Mouse (Mus musculus) T-helper 1 cell (primary cell): ENCODE data around the gene Gps2.

Experiments
- in situ Hi-C: fragments of 300-600 bp; cut with MboI, MseI; formaldehyde crosslinking; loops from one replicate; pipeline ENCODE4 v1.15.1; 2025; ENCODE audit warnings: high pct_unique_total_duplicates

Gene Gps2

GRCm38 (mm10) chr11:69884663-69885062, 29.0 kb upstream of the Gps2 start:
- in situ Hi-C loops = no loop called here

GRCm38 (mm10) chr11:69886907-69887635, 26.6 kb upstream of the Gps2 start:
- in situ Hi-C loops = no loop called here

- in situ Hi-C loops = no loop called here
These were observed 22.2 kb upstream of the Gps2 start for GRCm38 (mm10) chr11:69891482-69891881.

GRCm38 (mm10) chr11:69894671-69895070, 19.0 kb upstream of the Gps2 start:
- in situ Hi-C loops = no loop called here

GRCm38 (mm10) chr11:69895291-69895690, 18.4 kb upstream of the Gps2 start, which contains the start of gene Acap1:
TSS of gene Acap1 (minus strand) at chr11:69895539.
- in situ Hi-C loops = no loop called here

GRCm38 (mm10) chr11:69899870-69900269, 13.8 kb upstream of the Gps2 start:
- in situ Hi-C loops = no loop called here

- in situ Hi-C loops = no loop called here
These were observed 12.9 kb upstream of the Gps2 start, which contains the start of the genes 2810408A11Rik and Neurl4 for GRCm38 (mm10) chr11:69900471-69901405. TSS of gene 2810408A11Rik (minus strand) at chr11:69900987. TSS of gene Neurl4 (plus strand) at chr11:69901072.

- in situ Hi-C loops = no loop called here
These were observed 12.3 kb upstream of the Gps2 start for GRCm38 (mm10) chr11:69901406-69901846.

GRCm38 (mm10) chr11:69901993-69902392, 11.7 kb upstream of the Gps2 start:
- in situ Hi-C loops = no loop called here

- in situ Hi-C loops = no loop called here
These were observed 10.7 kb upstream of the Gps2 start for GRCm38 (mm10) chr11:69902972-69903371.

- in situ Hi-C loops = no loop called here
These were observed 9.4 kb upstream of the Gps2 start for GRCm38 (mm10) chr11:69904311-69904710.

- in situ Hi-C loops = no loop called here
These were observed 5.0 kb upstream of the Gps2 start for GRCm38 (mm10) chr11:69908645-69909044.

GRCm38 (mm10) chr11:69909174-69909573, 4.5 kb upstream of the Gps2 start:
- in situ Hi-C loops = no loop called here

- in situ Hi-C loops = no loop called here
These were observed 3.5 kb upstream of the Gps2 start for GRCm38 (mm10) chr11:69910177-69910576.

- in situ Hi-C loops = no loop called here
These were observed 2.7 kb upstream of the Gps2 start for GRCm38 (mm10) chr11:69910781-69911560.

- in situ Hi-C loops = no loop called here
These were observed 2.0 kb upstream of the Gps2 start for GRCm38 (mm10) chr11:69911701-69912100.

- in situ Hi-C loops = no loop called here
These were observed 765 bp upstream of the Gps2 start for GRCm38 (mm10) chr11:69912716-69913530.

GRCm38 (mm10) chr11:69914372-69914764, 680 bp downstream of the Gps2 start:
- in situ Hi-C loops = no loop called here

- in situ Hi-C loops = no loop called here
These were observed 1.3 kb downstream of the Gps2 start for GRCm38 (mm10) chr11:69914917-69915430.
